Mouse (Mus musculus): Measurements from ENCODE around the gene Slc4a10. TPM values are rescaled to one million over a fixed set of nuclear protein-coding genes. Genes with fewer than 3 reads are reported as not detected.

The Slc4a10 gene
- polyA plus RNA-seq, 1 experiment = 0.02 TPM

DNA sequence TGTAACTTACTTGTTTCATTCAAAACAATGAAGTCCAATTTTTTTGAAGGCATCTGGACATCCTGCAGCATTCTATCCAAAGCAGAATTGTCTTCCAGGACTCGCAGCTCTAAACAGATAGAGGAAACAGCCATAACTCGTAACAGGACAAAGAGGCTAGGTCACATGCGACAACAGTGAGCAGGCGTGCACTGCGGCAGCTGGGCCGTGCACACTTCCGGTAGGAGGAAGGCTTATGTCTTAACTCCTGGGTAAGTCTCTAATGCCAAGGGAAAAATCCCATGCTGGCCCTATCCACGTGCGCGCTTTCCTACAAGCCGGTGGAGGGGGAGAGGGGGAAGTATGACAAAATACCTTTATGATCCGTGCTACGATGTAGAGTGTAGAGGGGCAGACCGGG is 310.3 kb downstream of the Slc4a10 start:
- TF ChIP-seq CTCF (conservative IDR thresholded peaks at IDR 0.05; ENCODE audit: insufficient read depth, insufficient read length, low read depth, low read length) = no peak
- no peak for TF ChIP-seq POLR2A (IDR thresholded peaks at IDR 0.05; ENCODE audit: low read depth, low read length)
- Histone ChIP-seq H3K4me1 (ENCODE audit: control insufficient read depth, insufficient read depth, low read length) (no peaks in the 10 kb centered on the region), H3K36me3 (ENCODE audit: control insufficient read depth, insufficient read depth, low read length) (no peaks in the 10 kb centered on the region; the same call in 1 of the 2 replicates), H3K27ac (ENCODE audit: insufficient read depth, low read depth, low read length) (no peak overlapping the region), H3K27me3 (replicated peaks; ENCODE audit: control insufficient read depth, insufficient read depth, low read length) (no peaks in the 10 kb centered on the region; the same call in 1 of the 2 replicates), H3K4me3 (ENCODE audit: insufficient read depth, low read depth, low read length) (no peak overlapping the region)
- 73% methylated on average over 14 of the region's 14 CpGs for WGBS
- no peak for DNase-seq

GRCm38 (mm10) chr2:62357259-62357658 is 311.0 kb downstream of the Slc4a10 start:
- no peaks in the 10 kb centered on the region; the same call in 1 of the 2 replicates for H3K27me3 ChIP-seq (replicated peaks; ENCODE audit: control insufficient read depth, insufficient read depth, low read length)
- no peak overlapping the region for H3K4me3 ChIP-seq (ENCODE audit: insufficient read depth, low read depth, low read length)
- no peaks in the 10 kb centered on the region for H3K4me1 ChIP-seq (ENCODE audit: control insufficient read depth, insufficient read depth, low read length)
- no peak overlapping the region for H3K27ac ChIP-seq (ENCODE audit: insufficient read depth, low read depth, low read length)
- 82% methylated on average over 7 of the region's 7 CpGs for WGBS
- no peak for DNase-seq
- H3K36me3 ChIP-seq (ENCODE audit: control insufficient read depth, insufficient read depth, low read length) = no peaks in the 10 kb centered on the region; the same call in 1 of the 2 replicates
- no peak for TF ChIP-seq CTCF (conservative IDR thresholded peaks at IDR 0.05; ENCODE audit: insufficient read depth, insufficient read length, low read depth, low read length)
- no peak for TF ChIP-seq POLR2A (IDR thresholded peaks at IDR 0.05; ENCODE audit: low read depth, low read length)

GRCm38 (mm10) chr2:62360872-62361271 is 314.6 kb downstream of the Slc4a10 start:
- 81% methylated on average over 6 of the region's 6 CpGs for WGBS
- TF ChIP-seq POLR2A (IDR thresholded peaks at IDR 0.05; ENCODE audit: low read depth, low read length) = no peak
- TF ChIP-seq CTCF (conservative IDR thresholded peaks at IDR 0.05; ENCODE audit: insufficient read depth, insufficient read length, low read depth, low read length) = no peak
- no peaks in the 10 kb centered on the region; the same call in 1 of the 2 replicates for H3K36me3 ChIP-seq (ENCODE audit: control insufficient read depth, insufficient read depth, low read length)
- DNase-seq = no peak
- no peak overlapping the region for H3K27ac ChIP-seq (ENCODE audit: insufficient read depth, low read depth, low read length)
- H3K4me1 ChIP-seq (ENCODE audit: control insufficient read depth, insufficient read depth, low read length) = no peaks in the 10 kb centered on the region
- H3K27me3 ChIP-seq (replicated peaks; ENCODE audit: control insufficient read depth, insufficient read depth, low read length) = no peaks in the 10 kb centered on the region; the same call in 1 of the 2 replicates
- H3K4me3 ChIP-seq (ENCODE audit: insufficient read depth, low read depth, low read length) = no peak overlapping the region

DNA sequence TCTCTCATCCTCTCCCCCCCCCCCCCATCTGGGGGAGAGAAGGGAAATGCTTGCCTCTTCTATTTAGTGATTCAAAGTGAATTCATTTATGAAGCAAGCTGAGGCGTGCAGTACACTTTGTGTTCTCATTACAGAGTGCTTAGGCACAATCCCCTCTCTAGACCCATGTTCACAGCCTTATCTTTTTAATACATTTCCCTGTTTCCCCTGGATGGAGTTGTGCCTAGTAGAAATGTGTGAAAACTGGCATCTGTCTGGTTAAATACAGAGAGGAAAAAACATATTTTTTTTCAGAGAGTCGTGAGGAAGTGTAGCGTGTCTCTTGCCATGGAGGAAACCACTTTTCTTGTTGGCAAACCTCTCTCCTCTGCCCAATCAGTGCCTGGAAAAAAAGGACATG is 315.3 kb downstream of the Slc4a10 start:
- 70% methylated on average over 3 of the region's 3 CpGs for WGBS
- H3K27ac ChIP-seq (ENCODE audit: insufficient read depth, low read depth, low read length) = no peak overlapping the region
- no peak for TF ChIP-seq POLR2A (IDR thresholded peaks at IDR 0.05; ENCODE audit: low read depth, low read length)
- no peak for DNase-seq
- no peaks in the 10 kb centered on the region; the same call in 1 of the 2 replicates for H3K36me3 ChIP-seq (ENCODE audit: control insufficient read depth, insufficient read depth, low read length)
- no peaks in the 10 kb centered on the region; the same call in 1 of the 2 replicates for H3K27me3 ChIP-seq (replicated peaks; ENCODE audit: control insufficient read depth, insufficient read depth, low read length)
- H3K4me3 ChIP-seq (ENCODE audit: insufficient read depth, low read depth, low read length) = no peak overlapping the region
- H3K4me1 ChIP-seq (ENCODE audit: control insufficient read depth, insufficient read depth, low read length) = no peaks in the 10 kb centered on the region

- 74% methylated on average over 9 of the region's 9 CpGs for WGBS
Observed at GRCm38 (mm10) chr2:62362211-62362610, 315.9 kb downstream of the Slc4a10 start.

DNA sequence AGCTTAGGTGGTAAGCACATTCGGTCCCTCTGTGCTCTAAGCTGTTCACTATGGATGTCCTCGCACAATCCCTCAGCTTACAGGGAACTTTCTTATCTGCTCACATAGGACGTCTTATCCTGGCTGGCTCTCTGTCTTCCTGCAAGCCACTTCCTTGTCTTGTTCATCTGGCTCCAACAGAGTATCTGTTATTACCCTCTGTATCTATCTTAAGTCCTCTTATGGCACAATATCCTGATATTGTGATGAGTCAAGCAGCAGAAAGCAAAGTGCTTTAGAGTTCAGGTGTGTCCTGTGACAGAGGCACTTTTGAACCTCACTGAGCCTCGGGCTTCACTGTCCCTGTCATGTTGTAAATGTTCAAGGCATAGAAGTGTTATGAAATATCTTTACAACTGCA is 317.3 kb downstream of the Slc4a10 start:
- no peaks in the 10 kb centered on the region; the same call in 1 of the 2 replicates for H3K36me3 ChIP-seq (ENCODE audit: control insufficient read depth, insufficient read depth, low read length)
- no peak for TF ChIP-seq POLR2A (IDR thresholded peaks at IDR 0.05; ENCODE audit: low read depth, low read length)
- DNase-seq = no peak
- WGBS = 79% methylated on average over 4 of the region's 4 CpGs
- no peak overlapping the region for H3K27ac ChIP-seq (ENCODE audit: insufficient read depth, low read depth, low read length)
- H3K4me3 ChIP-seq (ENCODE audit: insufficient read depth, low read depth, low read length) = no peak overlapping the region
- no peaks in the 10 kb centered on the region for H3K4me1 ChIP-seq (ENCODE audit: control insufficient read depth, insufficient read depth, low read length)
- no peaks in the 10 kb centered on the region for H3K27me3 ChIP-seq (replicated peaks; ENCODE audit: control insufficient read depth, insufficient read depth, low read length)

More at GRCm38 (mm10) chr2:62362211-62362610, 315.9 kb downstream of the Slc4a10 start:
- Histone ChIP-seq H3K4me3 (ENCODE audit: insufficient read depth, low read depth, low read length) (no peak overlapping the region), H3K4me1 (ENCODE audit: control insufficient read depth, insufficient read depth, low read length) (no peaks in the 10 kb centered on the region), H3K36me3 (ENCODE audit: control insufficient read depth, insufficient read depth, low read length) (no peaks in the 10 kb centered on the region; the same call in 1 of the 2 replicates), H3K27ac (ENCODE audit: insufficient read depth, low read depth, low read length) (no peak overlapping the region), H3K27me3 (replicated peaks; ENCODE audit: control insufficient read depth, insufficient read depth, low read length) (no peaks in the 10 kb centered on the region; the same call in 1 of the 2 replicates)
- DNase-seq = no peak
- TF ChIP-seq CTCF (conservative IDR thresholded peaks at IDR 0.05; ENCODE audit: insufficient read depth, insufficient read length, low read depth, low read length) (no peak), POLR2A (IDR thresholded peaks at IDR 0.05; ENCODE audit: low read depth, low read length) (no peak)

DNA sequence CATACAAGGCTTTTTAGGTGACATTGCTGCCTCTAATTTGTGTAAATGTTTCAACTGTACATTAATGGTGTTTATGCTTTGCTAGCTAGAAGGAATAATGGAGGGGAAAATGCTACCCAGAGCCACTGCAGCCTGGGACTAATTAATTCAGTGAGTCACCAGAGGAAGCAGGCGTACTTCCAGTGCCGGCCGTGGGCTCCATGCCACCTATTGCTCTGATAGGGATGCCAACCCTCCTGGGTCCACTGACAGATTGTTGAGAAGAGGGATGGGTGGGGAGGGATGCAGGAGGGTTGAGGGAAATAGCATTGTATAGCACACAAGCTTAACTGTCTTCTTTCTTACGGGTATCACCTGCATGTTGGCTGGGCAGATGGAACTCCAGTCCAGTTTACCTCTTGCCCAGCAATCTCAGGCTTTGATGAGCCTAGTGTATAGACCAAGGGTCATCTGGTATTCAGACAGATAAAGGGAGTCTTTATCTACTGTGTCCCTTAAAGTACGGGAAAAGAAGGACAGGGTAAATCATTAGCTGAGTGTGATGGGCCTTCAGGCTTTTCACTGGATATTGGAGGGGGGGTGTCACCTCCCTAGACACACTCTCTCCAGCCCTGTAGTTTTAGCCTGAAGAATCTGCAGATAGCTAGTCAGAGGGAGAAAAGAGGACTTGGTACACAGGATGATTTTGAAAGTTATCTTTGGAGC is 322.2 kb downstream of the Slc4a10 start:
- Histone ChIP-seq H3K27me3 (replicated peaks; ENCODE audit: control insufficient read depth, insufficient read depth, low read length) (no peaks in the 10 kb centered on the region), H3K36me3 (ENCODE audit: control insufficient read depth, insufficient read depth, low read length) (no peaks in the 10 kb centered on the region; the same call in 1 of the 2 replicates), H3K4me3 (ENCODE audit: insufficient read depth, low read depth, low read length) (no peak overlapping the region), H3K27ac (ENCODE audit: insufficient read depth, low read depth, low read length) (no peak overlapping the region), H3K4me1 (ENCODE audit: control insufficient read depth, insufficient read depth, low read length) (no peaks in the 10 kb centered on the region)
- TF ChIP-seq POLR2A (IDR thresholded peaks at IDR 0.05; ENCODE audit: low read depth, low read length) = no peak
- TF ChIP-seq CTCF (conservative IDR thresholded peaks at IDR 0.05; ENCODE audit: insufficient read depth, insufficient read length, low read depth, low read length) = no peak
- DNase-seq = no peak
- 63% methylated on average over 5 of the region's 5 CpGs for WGBS

Measured in kidney, adult 2 months (tissue).